Mouse (Mus musculus) cerebellum, adult 2 months (tissue): ENCODE results near the gene Thumpd3.

ENCODE experiments used
- CTCF ChIP-seq: fragments of 200-500 bp; IDR thresholded peaks from 2 replicates; pipeline ENCODE4 v1.5.1; 2011; ENCODE audit warnings: low read depth, mild to moderate bottlenecking, control low read depth, low read length, moderate library complexity, borderline replicate concordance; ENCODE audit not compliant: insufficient read depth
- POLR2A ChIP-seq: fragments of 200-500 bp; IDR thresholded peaks from 2 replicates; pipeline ENCODE4 v1.6.1; 2011; ENCODE audit warnings: low read length, control low read depth, borderline replicate concordance; ENCODE audit not compliant: insufficient read depth

GRCm38 (mm10) chr6:113041215-113041990 is 4.6 kb upstream of the Thumpd3 start:
- TF ChIP-seq POLR2A: no peak
- no peak for TF ChIP-seq CTCF
